Mouse (Mus musculus) right cerebral cortex, postnatal 10 days (tissue): ENCODE data around the gene Xndc1.

Source experiments
- DNase-seq, 2 experiments: peaks; one replicate each; pipeline ENCODE4 v3.0.0; 2021; ENCODE audit warnings: low spot score in 2 of 2

Gene Xndc1

DNA sequence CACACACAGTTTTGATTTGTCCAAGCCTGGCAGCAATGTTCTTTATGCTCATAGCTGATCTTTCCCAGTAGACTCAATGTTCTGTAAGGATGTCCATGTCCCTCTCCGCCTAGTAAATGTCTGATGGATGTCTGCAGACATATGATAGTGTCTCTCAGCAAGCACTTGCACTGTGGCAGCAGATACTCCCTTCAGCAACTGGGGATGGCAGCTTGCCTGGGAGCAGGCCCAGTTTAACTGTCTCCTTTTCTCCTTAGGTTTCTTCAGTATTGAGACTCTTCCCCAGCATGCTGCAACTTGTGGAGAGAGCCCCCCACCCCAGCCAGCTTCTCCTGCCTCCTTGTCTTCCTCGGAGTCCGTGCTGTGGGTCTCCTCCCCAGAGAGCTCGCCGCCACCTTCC is 16.5 kb downstream of the Xndc1 start:
- DNase-seq: no peak

- no peak for DNase-seq
Measured at GRCm38 (mm10) chr7:102082816-102083215, 17.5 kb downstream of the Xndc1 start, which contains the start of gene Trpc2. Gene Trpc2, plus strand, starts transcription at chr7:102083116.

DNA sequence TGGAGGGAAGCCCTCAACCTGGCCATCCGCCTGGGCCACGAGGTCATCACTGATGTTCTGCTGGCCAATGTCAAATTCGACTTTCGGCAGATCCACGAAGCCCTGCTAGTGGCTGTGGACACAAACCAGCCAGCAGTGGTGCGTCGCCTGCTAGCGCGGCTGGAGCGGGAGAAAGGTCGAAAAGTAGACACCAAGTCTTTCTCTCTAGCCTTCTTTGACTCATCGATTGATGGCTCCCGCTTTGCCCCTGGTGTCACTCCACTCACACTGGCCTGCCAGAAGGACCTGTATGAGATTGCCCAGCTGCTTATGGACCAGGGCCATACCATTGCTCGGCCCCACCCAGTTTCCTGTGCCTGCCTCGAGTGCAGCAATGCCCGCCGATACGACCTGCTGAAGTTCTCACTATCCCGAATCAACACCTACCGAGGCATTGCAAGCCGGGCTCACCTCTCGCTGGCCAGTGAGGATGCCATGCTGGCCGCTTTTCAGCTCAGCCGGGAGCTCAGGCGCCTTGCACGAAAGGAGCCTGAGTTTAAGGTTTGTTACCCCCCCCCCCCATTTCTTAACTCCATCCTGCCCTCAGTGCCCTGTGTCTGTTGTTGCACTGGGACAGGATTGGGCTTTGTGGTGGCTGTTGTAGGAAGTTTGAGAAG is 18.9 kb downstream of the Xndc1 start:
- no peak for DNase-seq

- DNase-seq: no peak
Measured at GRCm38 (mm10) chr7:102087336-102087735, 22.0 kb downstream of the Xndc1 start.

- no peak for DNase-seq
Measured at GRCm38 (mm10) chr7:102099760-102100661, 34.7 kb downstream of the Xndc1 start.

DNA sequence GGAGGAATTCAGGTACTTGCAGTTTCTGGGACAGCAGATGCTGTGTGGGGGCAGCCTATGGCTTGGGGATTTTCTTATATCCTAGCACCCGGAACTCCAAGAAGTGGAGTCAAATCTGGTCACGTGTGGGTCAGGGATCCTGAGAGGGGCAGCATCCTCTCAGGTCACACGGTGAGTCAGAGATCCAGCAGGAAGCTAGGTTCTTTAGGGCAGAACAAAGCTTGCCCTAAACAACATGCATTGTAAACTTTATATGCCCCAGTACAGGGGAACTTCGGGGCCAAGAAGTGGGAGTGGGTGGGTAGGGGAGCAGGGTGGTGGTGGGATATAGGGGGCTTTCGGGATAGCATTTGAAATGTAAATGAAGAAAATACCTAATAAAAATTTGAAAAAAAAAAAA is 35.6 kb downstream of the Xndc1 start:
- DNase-seq: no peak

- DNase-seq: no peak
Measured at GRCm38 (mm10) chr7:102101487-102101886, 36.2 kb downstream of the Xndc1 start, which contains the start of gene Art1. Gene Art1, plus strand, starts transcription at chr7:102101743.

- DNase-seq: no peak
Measured at GRCm38 (mm10) chr7:102102241-102102640, 36.9 kb downstream of the Xndc1 start.

GRCm38 (mm10) chr7:102102696-102103095 is 37.4 kb downstream of the Xndc1 start:
- no peak for DNase-seq

- no peak for DNase-seq
Measured at GRCm38 (mm10) chr7:102103555-102103954, 38.2 kb downstream of the Xndc1 start.

DNA sequence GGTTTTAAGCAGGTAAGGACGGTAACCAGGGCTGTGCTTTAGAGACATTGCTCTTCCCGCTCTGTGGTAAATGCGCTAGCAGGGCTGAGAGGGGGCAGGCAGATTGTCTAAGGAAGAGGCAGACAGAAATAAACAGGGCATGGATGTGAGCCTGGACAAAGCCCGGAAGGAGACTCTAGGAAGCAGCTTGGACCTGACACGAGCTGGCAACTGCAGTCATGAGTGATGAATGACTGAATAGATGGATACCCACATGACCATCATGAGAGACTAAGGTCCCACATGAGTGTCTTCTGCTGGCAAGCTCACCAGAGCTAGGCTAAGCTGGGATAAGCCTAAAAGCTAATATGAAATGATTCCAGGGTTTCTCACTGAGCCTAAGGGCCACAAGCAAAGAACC is 38.8 kb downstream of the Xndc1 start:
- no peak for DNase-seq

GRCm38 (mm10) chr7:102106700-102107141 is 41.4 kb downstream of the Xndc1 start:
- no peak for DNase-seq

- DNase-seq: no peak
Measured at GRCm38 (mm10) chr7:102108206-102108605, 42.9 kb downstream of the Xndc1 start.

DNA sequence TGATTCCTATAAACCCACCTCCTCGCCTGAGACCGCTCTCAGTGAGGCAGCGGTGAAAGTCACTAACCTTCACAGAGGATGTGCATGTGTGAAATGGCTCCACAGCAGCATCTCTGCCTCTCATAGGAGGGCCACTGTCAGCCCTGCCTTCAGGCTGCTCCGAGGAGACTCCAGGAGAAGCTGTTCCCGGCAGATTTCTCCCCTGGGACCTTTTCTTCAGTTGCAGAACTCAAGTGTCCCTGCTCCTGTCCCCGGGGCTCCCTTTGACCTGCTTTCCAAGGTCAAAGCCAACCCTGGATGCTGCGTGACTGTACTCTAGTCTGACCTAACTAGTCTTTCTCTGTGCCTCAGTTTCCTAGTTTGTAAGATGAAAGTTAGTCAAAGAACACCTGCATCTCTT is 43.9 kb downstream of the Xndc1 start, which contains the start of gene Art5:
Gene Art5 (minus strand): TSS at position 319 of the 400 bp plus-strand sequence.
- DNase-seq: no peak

- no peak for DNase-seq
Measured at GRCm38 (mm10) chr7:102109746-102110145, 44.4 kb downstream of the Xndc1 start.

DNA sequence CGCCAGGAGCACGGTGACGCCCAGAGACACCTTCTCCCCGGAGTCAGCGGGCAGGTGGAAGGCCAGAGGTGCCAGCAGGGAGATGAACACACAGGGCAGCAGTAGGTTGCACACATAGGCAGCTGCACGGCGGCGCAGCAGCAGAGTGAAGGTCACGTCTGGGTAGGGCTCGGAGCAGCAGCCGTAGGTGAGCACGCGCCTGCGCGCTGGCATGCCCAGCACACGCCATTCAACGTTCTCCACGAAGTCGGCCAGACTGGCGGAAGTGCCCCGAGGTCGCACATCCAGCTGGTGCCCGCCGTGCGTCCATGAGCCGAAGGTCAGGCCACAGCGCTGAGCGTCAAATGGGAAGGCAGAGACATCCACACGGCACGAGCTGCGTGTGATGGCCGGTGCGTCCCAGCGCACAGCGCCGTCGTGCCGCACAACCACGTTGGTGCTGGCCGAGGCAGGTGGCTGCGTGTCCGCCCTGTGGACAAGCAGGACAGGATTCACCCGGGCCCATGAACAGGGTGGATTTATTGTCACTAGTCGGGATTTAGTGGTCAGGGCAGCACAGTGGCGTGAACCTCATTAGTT is 47.9 kb downstream of the Xndc1 start:
- no peak for DNase-seq

GRCm38 (mm10) chr7:102116579-102117331 is 51.4 kb downstream of the Xndc1 start, which contains the start of gene Chrna10:
Gene Chrna10, minus strand, starts transcription at chr7:102116828.
- DNase-seq: no peak

DNA sequence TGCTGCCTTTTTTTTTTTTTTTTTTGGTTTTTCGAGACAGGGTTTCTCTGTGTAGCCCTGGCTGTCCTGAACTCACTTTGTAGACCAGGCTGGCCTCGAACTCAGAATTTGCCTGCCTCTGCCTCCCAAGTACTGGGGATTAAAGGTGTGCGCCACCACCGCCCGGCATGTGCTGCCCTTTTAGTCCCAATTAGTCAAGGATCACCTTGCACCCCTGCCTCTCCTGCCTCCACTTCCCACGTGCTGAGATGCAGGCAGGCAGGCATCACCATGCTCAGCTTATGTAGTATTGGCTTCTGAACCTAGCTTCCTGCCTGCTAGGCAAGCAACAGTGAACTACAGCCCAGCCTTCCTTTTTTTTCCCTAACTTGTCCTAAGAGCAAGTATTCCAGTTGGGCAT is 52.1 kb downstream of the Xndc1 start:
- peak in 1 of 2 experiments; percentile 17 for DNase-seq

GRCm38 (mm10) chr7:102120326-102120725 is 55.0 kb downstream of the Xndc1 start:
- DNase-seq: no peak

GRCm38 (mm10) chr7:102132395-102132794 is 67.1 kb downstream of the Xndc1 start:
- no peak for DNase-seq
